Mouse (Mus musculus) kidney, postnatal 10 days (tissue): ENCODE results near the gene Vmn1r1.

Source experiments
- DNase-seq: peaks from one replicate; pipeline ENCODE4 v3.0.0; 2021; ENCODE audit warnings: mixed read lengths

The Vmn1r1 gene

GRCm38 (mm10) chr1:182130830-182131229 lies 33.5 kb downstream of the Vmn1r1 start:
- DNase-seq: peak; percentile 53

GRCm38 (mm10) chr1:182124924-182125368 lies 39.3 kb downstream of the Vmn1r1 start:
- peak; percentile 92 for DNase-seq

GRCm38 (mm10) chr1:182124506-182124905 lies 39.8 kb downstream of the Vmn1r1 start, which contains the start of gene Srp9:
Srp9 (plus strand) TSS chr1:182124737.
- peak; percentile 99 for DNase-seq

GRCm38 (mm10) chr1:182122413-182122812 lies 41.9 kb downstream of the Vmn1r1 start:
- no peak for DNase-seq

- DNase-seq: peak; percentile 83
Observed at GRCm38 (mm10) chr1:182115651-182116408, 48.5 kb downstream of the Vmn1r1 start.

GRCm38 (mm10) chr1:182115197-182115596 lies 49.1 kb downstream of the Vmn1r1 start:
- peak; percentile 68 for DNase-seq

- DNase-seq: peak; percentile 44
Observed at GRCm38 (mm10) chr1:182113587-182114500, 50.4 kb downstream of the Vmn1r1 start.

GRCm38 (mm10) chr1:182113131-182113530 lies 51.2 kb downstream of the Vmn1r1 start:
- no peak for DNase-seq

GRCm38 (mm10) chr1:182112385-182112784 lies 51.9 kb downstream of the Vmn1r1 start:
- no peak for DNase-seq

- peak; percentile 72 for DNase-seq
Observed at GRCm38 (mm10) chr1:182111386-182112317, 52.6 kb downstream of the Vmn1r1 start.

- no peak for DNase-seq
Observed at GRCm38 (mm10) chr1:182110708-182111385, 53.4 kb downstream of the Vmn1r1 start.

GRCm38 (mm10) chr1:182110185-182110584 lies 54.1 kb downstream of the Vmn1r1 start:
- no peak for DNase-seq

GRCm38 (mm10) chr1:182108397-182109099 lies 55.7 kb downstream of the Vmn1r1 start:
- no peak for DNase-seq

- DNase-seq: no peak
Observed at GRCm38 (mm10) chr1:182107251-182107650, 57.0 kb downstream of the Vmn1r1 start.

GRCm38 (mm10) chr1:182105023-182105422 lies 59.3 kb downstream of the Vmn1r1 start:
- DNase-seq: no peak
